Mouse (Mus musculus) layer of hippocampus, postnatal 14 days (tissue): Measurements from ENCODE around the gene Pp2d1. TPM values are rescaled to one million over a fixed set of nuclear protein-coding genes. Genes with fewer than 3 reads are reported as not detected.
A peak's percentile ranks its signal among the peaks of the same experiment; 100 is the strongest.

Experiments used
- DNase-seq, 2 experiments: peaks; one replicate each; pipeline ENCODE4 v3.0.0; 2021 to 2022; ENCODE audit warnings: low spot score in 2 of 2, mixed read lengths in 1 of 2
- total RNA-seq, 2 experiments: library from RNA; stranded (reverse); gene quantifications; 2 replicates each; pipeline ENCODE4 v1.2.3; 2021

Gene Pp2d1
- total RNA-seq, 2 experiments from 2014 or later: not detected

- peak; percentile 20 to 34 for DNase-seq
These were observed 27.1 kb upstream of the Pp2d1 start, which contains the start of gene Kat2b for GRCm38 (mm10) chr17:53566161-53566918. TSS of gene Kat2b (plus strand) at chr17:53566861.

- no peak for DNase-seq
These were observed 25.6 kb upstream of the Pp2d1 start for GRCm38 (mm10) chr17:53564837-53565236.

GRCm38 (mm10) chr17:53561458-53562029 lies 22.3 kb upstream of the Pp2d1 start:
- DNase-seq: no peak

GRCm38 (mm10) chr17:53559646-53560045 lies 20.4 kb upstream of the Pp2d1 start:
- DNase-seq: no peak

- no peak for DNase-seq
These were observed 18.2 kb upstream of the Pp2d1 start for GRCm38 (mm10) chr17:53557443-53557842.

GRCm38 (mm10) chr17:53554813-53555212 lies 15.6 kb upstream of the Pp2d1 start:
- no peak for DNase-seq

GRCm38 (mm10) chr17:53554088-53554487 lies 14.8 kb upstream of the Pp2d1 start:
- DNase-seq: no peak

GRCm38 (mm10) chr17:53551306-53552299 lies 12.4 kb upstream of the Pp2d1 start:
- DNase-seq: no peak

GRCm38 (mm10) chr17:53543591-53544324 lies 4.5 kb upstream of the Pp2d1 start:
- DNase-seq: peak in 1 of 2 experiments; percentile 51

- no peak for DNase-seq
These were observed 3.3 kb upstream of the Pp2d1 start for GRCm38 (mm10) chr17:53542536-53542935.

- DNase-seq: no peak
These were observed 6.8 kb downstream of the Pp2d1 start for GRCm38 (mm10) chr17:53532425-53532824.

- DNase-seq: no peak
These were observed 8.1 kb downstream of the Pp2d1 start for GRCm38 (mm10) chr17:53531160-53531559.

GRCm38 (mm10) chr17:53528034-53528433 lies 11.2 kb downstream of the Pp2d1 start:
- DNase-seq: no peak

GRCm38 (mm10) chr17:53520509-53520908 lies 18.7 kb downstream of the Pp2d1 start:
- no peak for DNase-seq

GRCm38 (mm10) chr17:53519364-53519763 lies 19.9 kb downstream of the Pp2d1 start:
- DNase-seq: no peak

- DNase-seq: peak; percentile 6 to 74
These were observed 26.8 kb downstream of the Pp2d1 start for GRCm38 (mm10) chr17:53512311-53512951.

GRCm38 (mm10) chr17:53502966-53503365 lies 36.3 kb downstream of the Pp2d1 start:
- DNase-seq: no peak

GRCm38 (mm10) chr17:53489007-53489378 lies 50.3 kb downstream of the Pp2d1 start:
- no peak for DNase-seq

GRCm38 (mm10) chr17:53488291-53489006 lies 50.8 kb downstream of the Pp2d1 start:
- no peak for DNase-seq

GRCm38 (mm10) chr17:53480433-53480832 lies 58.8 kb downstream of the Pp2d1 start:
- DNase-seq: no peak
